Mouse (Mus musculus) CD8-positive naive resting alpha-beta T cell, adult 2 months (primary cell): ENCODE results near the gene Selenoi.
A peak's percentile ranks its signal among the peaks of the same experiment; 100 is the strongest.
"Not testable (repeated sequence)": the region's sequence is repeated elsewhere in the genome, so short reads cannot be mapped to it uniquely, and the experiment has no call there.

Source experiments
- DNase-seq, 2 experiments: peaks; one replicate each; pipeline ENCODE4 v3.0.0; 2022; ENCODE audit warnings: low read depth in 2 of 2, low spot score in 2 of 2

The Selenoi gene

GRCm38 (mm10) chr5:30232271-30232971 lies at the start of gene Selenoi:
TSS of gene Selenoi (plus strand) at chr5:30232581.
- DNase-seq = peak; percentile 99

DNA sequence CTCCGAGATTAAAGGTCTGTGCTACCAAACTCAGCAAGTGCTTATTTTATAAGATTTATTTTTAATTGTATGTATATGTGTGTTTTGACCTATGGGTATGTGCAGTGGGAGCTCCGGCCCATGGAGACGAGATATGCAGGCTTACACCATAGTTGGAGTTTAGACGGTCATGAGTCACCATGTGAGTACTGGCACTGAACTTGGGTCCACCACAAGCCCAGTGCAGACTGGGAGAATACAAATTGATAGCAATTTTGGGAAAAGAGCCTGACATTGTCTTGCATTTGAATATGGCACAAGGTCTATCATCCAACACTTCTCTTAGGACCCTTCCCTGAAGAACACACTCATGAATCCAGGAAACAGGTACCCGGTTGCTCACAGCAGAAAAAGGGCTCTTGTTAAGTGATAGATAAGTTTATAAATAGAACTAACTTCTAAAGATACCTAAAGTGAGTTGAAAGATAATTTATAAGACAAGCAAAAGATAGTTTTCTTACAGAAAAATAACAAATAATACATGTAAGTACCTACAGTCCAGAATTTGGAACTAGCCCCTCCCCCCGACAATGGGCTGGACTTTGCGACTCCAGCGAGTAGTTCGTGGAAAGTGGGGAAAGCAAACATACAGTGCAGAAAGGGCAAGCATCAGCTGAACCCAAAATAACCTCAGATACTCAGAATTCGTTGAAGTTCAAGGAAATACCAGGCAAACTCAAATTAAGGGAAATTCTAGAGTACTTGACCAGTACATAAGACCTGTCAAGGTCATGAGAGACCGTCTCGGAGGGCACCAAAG lies 44.5 kb upstream of the Selenoi start:
- no peak for DNase-seq

GRCm38 (mm10) chr5:30192452-30192851 lies 39.9 kb upstream of the Selenoi start:
- no peak for DNase-seq

GRCm38 (mm10) chr5:30195340-30195739 lies 37.0 kb upstream of the Selenoi start:
- no peak for DNase-seq

- no peak for DNase-seq
Measured at GRCm38 (mm10) chr5:30198257-30198656, 34.1 kb upstream of the Selenoi start.

GRCm38 (mm10) chr5:30201521-30201920 lies 30.9 kb upstream of the Selenoi start:
- no peak for DNase-seq

DNA sequence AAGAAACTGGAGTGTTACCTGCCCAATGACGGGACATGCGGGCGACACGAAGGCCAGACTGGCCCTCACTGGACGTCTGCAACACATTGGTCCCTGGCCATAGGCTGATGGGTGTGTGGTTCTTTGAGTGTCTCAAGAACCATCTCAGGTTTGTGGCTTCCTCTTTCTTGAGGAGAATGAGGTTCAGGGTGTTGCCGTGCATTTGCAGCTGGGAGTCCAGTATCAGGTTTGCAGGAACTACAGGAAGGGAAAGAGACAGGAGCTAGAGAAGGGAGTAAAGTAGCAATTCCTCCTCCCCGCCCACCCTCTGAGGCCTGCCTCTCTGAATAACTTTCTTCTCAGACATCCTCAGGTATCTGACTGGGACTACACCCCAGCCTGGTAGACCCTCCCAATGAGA lies 30.2 kb upstream of the Selenoi start:
- no peak for DNase-seq

DNA sequence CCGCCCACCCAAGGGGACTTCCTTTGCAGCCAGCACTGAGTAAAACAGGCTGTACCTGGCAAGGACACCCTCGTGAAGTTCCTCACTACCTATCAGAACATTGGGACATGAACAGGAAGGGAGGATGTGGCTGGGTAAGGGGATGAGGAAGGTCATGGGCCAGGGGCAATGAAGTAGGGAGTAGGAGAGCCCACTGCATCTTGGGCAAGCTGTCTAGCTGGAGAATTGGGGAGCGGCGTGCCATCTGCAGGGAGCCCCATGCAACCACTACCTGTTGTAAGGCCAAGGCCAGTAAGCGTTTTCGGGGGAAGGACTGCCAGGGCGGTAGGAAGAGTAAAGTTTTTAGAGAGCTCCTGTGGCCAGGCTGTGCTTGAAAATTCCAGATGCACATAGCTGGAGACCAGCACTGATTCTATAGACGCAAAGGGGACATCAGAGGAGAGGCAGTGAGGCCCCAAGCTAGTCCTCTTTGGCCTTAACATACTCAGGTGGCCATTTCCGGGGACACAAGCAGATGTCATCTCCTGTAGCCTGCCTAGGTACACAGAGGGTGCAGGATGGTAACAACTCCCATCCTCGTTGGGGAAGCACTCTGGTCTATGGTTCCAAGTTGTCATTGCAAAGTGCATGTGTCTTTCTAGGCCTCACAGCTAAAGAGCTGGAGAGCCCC lies 29.0 kb upstream of the Selenoi start:
- DNase-seq = no peak

DNA sequence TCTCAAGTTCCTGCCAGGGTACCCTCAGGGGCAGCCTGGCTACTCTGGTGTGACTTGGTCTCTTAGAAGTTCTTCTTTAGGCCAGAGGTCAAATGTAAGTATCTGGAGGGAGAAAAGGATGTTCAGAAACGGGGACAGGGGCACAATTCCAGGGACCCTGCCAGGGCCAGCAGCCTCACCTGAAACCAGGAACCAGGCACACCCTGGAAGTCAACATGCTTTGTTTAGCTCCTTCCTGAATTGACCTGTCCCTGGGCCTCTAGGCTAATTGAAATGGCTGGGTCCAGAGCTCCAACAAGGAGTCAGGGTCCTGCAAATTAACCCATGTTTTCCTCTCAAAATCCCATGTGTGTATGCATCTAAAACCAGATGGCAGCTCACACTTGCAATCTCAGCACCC lies 27.9 kb upstream of the Selenoi start:
- no peak for DNase-seq

GRCm38 (mm10) chr5:30205034-30205433 lies 27.3 kb upstream of the Selenoi start:
- DNase-seq = no peak

DNA sequence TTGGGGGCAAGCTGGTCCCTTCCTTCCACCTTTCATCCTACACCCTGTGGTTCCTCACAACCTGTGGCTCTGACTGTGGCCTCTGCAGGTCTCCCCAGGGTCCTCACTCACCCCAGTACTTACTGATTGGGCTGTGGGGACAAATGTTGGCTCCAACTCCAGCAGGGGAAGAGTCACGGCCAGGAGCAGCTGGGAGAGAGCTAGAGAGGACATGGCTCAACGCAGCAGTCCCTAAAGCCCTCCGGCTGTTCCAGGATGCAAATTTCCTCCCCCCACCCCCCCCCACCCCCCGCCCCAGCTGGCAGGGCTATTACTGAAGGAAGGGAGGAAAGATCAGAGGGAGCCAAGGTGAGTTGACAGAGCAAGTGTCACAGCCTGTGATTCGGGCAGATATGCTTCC lies 26.9 kb upstream of the Selenoi start, which contains the start of gene Adgrf3:
Gene Adgrf3 (minus strand): TSS at position 230 of the 400 bp plus-strand sequence.
- DNase-seq = no peak

DNA sequence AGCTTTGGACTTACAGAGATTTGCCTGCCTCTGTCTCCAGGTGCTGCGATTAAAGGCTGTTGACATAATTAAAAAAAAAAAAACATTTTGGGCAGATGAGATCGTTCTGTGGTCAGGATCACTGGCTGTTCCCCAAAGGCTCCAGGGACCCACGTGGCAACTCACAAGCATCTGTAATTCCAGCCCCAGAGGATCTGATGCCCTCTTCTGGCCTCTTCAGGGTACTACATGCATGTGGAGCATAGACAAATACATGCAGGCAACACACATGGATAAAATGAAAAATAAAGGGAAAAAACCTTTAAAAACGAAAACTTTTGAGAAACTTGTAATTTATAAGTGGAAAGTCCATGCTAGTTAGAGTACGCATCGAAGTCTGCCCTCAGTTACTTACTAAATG lies 25.1 kb upstream of the Selenoi start:
- DNase-seq = peak in 1 of 2 experiments; percentile 23

- not testable (repeated sequence) for DNase-seq
Measured at GRCm38 (mm10) chr5:30210758-30211157, 21.6 kb upstream of the Selenoi start.

- DNase-seq = peak; percentile 31 to 50
Measured at GRCm38 (mm10) chr5:30214889-30215288, 17.5 kb upstream of the Selenoi start.

DNA sequence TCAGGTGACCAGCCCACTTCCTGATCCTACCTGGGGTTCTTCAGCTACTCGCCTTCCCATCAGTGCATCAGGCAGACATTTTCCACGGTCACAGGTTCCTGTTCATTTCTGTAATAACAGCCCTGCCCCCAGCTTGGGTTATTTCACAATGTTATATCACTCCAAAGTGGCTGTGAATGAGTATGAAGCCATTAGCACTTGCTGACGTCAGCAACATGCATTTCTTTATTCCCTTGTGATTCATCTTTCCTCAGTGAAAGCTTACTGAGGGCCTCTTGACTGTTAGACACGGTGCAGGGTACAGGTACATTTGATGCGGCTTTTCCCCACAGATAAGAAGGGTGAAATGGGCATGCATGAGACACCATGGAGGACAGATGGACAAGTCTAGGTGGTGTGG lies 16.4 kb upstream of the Selenoi start:
- DNase-seq = no peak

DNA sequence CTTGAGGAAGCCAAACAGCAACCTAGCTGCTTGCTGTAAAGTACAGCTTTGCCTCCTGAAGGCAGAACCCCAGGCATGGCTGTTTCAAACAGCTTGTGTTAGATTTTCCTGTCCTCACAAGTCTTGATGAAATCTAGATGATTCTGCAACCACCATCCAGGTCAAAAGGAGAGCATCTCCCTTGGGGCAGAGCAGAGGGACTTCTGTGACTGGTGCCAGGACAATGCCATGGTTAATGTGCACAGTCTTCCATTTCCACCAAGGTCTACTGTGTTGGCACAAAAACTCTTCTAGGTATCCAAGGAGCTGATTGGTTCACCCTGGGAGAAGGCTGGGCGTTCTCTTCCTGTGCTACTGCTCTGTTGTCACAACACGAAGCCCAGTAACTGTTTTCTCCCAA lies 12.7 kb upstream of the Selenoi start:
- DNase-seq = no peak

GRCm38 (mm10) chr5:30220666-30221065 lies 11.7 kb upstream of the Selenoi start:
- DNase-seq = no peak

- no peak for DNase-seq
Measured at GRCm38 (mm10) chr5:30222681-30223080, 9.7 kb upstream of the Selenoi start.

DNA sequence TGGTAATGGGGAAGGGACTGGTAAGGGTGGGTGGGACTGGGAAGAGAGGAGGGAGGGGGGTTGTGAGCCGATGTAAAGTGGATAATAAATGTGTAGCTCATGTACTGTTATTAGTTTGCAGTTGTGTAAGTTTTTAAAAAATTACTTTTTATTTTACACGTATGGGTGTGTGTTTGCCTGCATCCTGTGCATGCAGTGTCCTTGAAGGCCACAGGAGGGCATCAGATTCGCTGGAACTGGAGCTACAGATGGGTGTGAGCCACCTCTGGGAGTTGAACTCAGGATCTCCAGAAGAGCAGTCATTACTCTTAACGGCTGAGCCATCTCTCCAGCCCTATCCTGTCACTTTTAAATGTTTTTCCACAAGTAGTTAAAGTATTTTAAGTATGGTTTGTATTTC lies 1.5 kb upstream of the Selenoi start:
- DNase-seq = peak; percentile 27 to 44

- DNase-seq = no peak
Measured at GRCm38 (mm10) chr5:30231891-30232270, 500 bp upstream of the Selenoi start.

DNA sequence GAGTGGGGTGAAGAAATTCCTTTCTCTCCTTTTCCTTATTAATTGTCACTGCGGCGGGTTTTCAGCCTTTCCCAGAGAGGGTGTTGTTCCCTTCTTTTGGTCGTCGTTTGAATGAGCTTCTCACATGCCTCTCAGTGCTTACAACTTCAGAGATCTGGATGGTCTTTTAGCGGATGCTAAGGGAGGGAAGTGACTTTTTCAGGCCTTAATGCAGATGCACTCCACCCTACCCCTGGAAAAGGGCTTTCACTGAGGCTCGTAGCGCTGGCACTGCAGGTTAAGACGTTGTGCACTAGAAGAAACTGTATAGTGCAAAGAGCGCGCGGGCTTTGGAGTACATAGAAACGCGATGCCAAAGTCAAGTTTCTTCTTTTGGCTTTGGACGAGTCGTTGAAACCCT lies 661 bp downstream of the Selenoi start:
- peak; percentile 5 to 23 for DNase-seq

GRCm38 (mm10) chr5:30233979-30234378 lies 1.6 kb downstream of the Selenoi start:
- no peak for DNase-seq
